Mouse (Mus musculus) intestine, postnatal 0 days (tissue): ENCODE measurements at regions not wholly inside any gene's neighbourhood (a gene's known extent, or its start where the extent isn't known, plus 50 kb on each side); places are given as distances from the start of the nearest gene placed in this dataset.
"Not testable (repeated sequence)": the region's sequence is repeated elsewhere in the genome, so short reads cannot be mapped to it uniquely, and the experiment has no call there.

Experiments used
- ATAC-seq: fragments of 200-750 bp; cut with Nextera tagmentation; 2 replicates; pipeline ENCODE4 v1.8.0; 2017; ENCODE audit warnings: mild to moderate bottlenecking, moderate TSS enrichment, moderate library complexity
- H3K27ac ChIP-seq: fragments of 300-500 bp; sonication (generic); 2 replicates; pipeline ENCODE4 v1.5.1; 2014; ENCODE audit warnings: mild to moderate bottlenecking, low read depth, low read length, moderate library complexity
- H3K27me3 ChIP-seq: fragments of 300-500 bp; sonication (generic); replicated peaks from 2 replicates; pipeline ENCODE4 v1.6.1; 2014; ENCODE audit warnings: low read length, mixed read lengths; ENCODE audit not compliant: control insufficient read depth, insufficient read depth
- H3K36me3 ChIP-seq: fragments of 300-500 bp; sonication (generic); 2 replicates; pipeline ENCODE4 v1.6.1; 2014; ENCODE audit warnings: mild to moderate bottlenecking, moderate library complexity; ENCODE audit not compliant: control insufficient read depth, insufficient read depth
- H3K4me1 ChIP-seq: fragments of 300-500 bp; sonication (generic); replicated peaks from 2 replicates; pipeline ENCODE4 v1.6.1; 2014; ENCODE audit warnings: antibody characterized with exemption, low read length, mixed read lengths; ENCODE audit not compliant: control insufficient read depth, insufficient read depth
- H3K4me2 ChIP-seq: fragments of 300-500 bp; sonication (generic); replicated peaks from 2 replicates; pipeline ENCODE4 v1.6.1; 2014; ENCODE audit warnings: low read depth, mild to moderate bottlenecking, moderate library complexity
- H3K4me3 ChIP-seq: fragments of 300-500 bp; sonication (generic); 2 replicates; pipeline ENCODE4 v1.5.1; 2014; ENCODE audit warnings: low read depth, low read length
- H3K9ac ChIP-seq: fragments of 300-500 bp; sonication (generic); 2 replicates; pipeline ENCODE4 v1.6.1; 2014; ENCODE audit warnings: mild to moderate bottlenecking, low read depth, low read length
- H3K9me3 ChIP-seq: fragments of 300-500 bp; sonication (generic); 2 replicates; pipeline ENCODE4 v1.6.1; 2016; ENCODE audit warnings: mixed run types; ENCODE audit not compliant: control insufficient read depth
- CTCF ChIP-seq: sonication (generic); IDR thresholded peaks from 2 replicates; pipeline ENCODE4 v1.5.1; 2016; ENCODE audit warnings: low read depth, mild to moderate bottlenecking, control low read depth, antibody characterized with exemption, moderate library complexity
- WGBS: fragments of 180-500 bp; shearing (Covaris S2); extraction: QIAGEN DNeasy Blood & Tissue Kit; methylation state at CpG from one replicate; pipeline ENCODE4 v1.1.7; 2014; 5-methylcytosine and 5-hydroxymethylcytosine counted together

- Histone ChIP-seq H3K4me3 (no peak overlapping the region), H3K9me3 (no peaks in the 10 kb centered on the region), H3K36me3 (no peaks in the 10 kb centered on the region), H3K9ac (no peak overlapping the region), H3K27me3 (no peaks in the 10 kb centered on the region), H3K27ac (no peak overlapping the region), H3K4me2 (no peak overlapping the region), H3K4me1 (no peaks in the 10 kb centered on the region)
- 38% methylated on average over 8 of the region's 8 CpGs for WGBS
- no peak for TF ChIP-seq CTCF
- ATAC-seq: no peak
These were observed 374.0 kb upstream of the Nrxn1 start for GRCm38 (mm10) chr17:91466822-91467221.

DNA sequence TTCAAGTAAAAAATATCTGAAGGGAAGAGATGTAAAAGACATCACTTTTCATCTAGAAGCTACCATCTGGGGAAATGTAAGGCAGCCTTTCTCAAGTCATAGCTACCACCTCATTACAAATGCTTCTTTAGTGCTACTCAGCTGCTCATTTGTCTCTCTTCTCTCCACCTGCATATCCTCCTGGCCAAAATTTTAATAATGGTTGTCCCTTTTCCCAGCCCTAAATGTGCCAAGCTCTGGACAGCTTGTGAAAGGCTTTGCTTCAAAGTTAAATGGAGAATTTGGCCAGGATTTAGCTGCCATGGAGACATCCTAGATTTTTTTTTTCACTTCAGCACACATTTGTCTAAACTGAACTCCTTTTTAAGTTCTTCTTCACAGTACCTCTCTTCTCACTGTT lies 358.8 kb upstream of the Nrxn1 start:
- no peak for ATAC-seq
- no peaks in the 10 kb centered on the region for H3K4me1 ChIP-seq
- no peak overlapping the region for H3K4me2 ChIP-seq
- no peaks in the 10 kb centered on the region for H3K27me3 ChIP-seq
- H3K36me3 ChIP-seq: no peaks in the 10 kb centered on the region
- no peak overlapping the region for H3K9ac ChIP-seq
- H3K9me3 ChIP-seq: no peaks in the 10 kb centered on the region
- no peak for TF ChIP-seq CTCF
- H3K27ac ChIP-seq: no peak overlapping the region
- H3K4me3 ChIP-seq: no peak overlapping the region

DNA sequence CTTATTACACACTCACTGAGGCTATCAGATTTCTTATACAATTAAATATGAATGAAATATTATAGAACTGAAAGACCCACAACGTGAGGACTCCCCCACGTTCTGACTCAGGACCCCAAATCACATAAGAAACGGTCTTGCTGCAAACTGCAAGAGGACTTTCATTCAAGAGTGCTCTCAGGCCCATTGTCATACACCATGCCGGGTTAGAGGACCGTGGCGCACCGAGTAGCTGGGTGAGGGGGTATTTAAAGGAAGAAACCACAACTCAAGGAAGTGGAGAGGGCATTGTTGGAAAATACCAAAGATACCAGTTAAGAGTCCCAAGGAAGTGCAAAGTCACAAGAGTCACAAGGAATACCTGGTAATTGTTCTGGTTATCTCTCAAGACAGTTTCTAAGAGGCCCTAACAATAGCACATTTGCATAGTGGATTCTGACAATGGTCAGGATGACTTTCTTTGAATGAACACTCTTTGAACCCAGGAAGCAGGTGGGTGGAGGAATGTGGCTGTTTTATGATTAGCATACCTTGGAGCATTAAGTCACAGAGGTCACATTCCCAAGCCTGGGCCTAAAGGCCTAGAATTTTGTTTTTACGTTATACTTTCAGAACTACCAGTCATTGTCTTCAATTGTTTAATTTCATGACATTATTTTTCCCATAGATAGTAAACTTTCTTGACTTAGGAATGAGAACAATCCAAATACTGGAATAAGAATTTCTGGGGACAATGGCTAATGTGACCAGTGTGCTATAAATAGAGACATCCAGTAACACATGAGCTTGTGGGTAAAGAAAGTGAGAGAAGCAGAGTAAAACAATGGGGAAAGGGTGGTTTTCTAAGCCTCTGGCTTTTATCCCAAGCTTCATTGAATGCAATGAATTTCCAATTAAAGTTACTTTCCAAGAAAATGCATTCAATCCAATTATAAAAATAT lies 339.2 kb upstream of the Nrxn1 start:
- not testable (repeated sequence) for H3K36me3 ChIP-seq, H3K27me3 ChIP-seq, H3K9me3 ChIP-seq, H3K9ac ChIP-seq, H3K4me2 ChIP-seq, H3K27ac ChIP-seq, H3K4me3 ChIP-seq, ATAC-seq, H3K4me1 ChIP-seq
- 88% methylated on average over 8 of the region's 8 CpGs for WGBS

- WGBS: 68% methylated on average over 1 of the region's 1 CpGs
- no peak for ATAC-seq
- Histone ChIP-seq H3K27me3 (no peaks in the 10 kb centered on the region), H3K36me3 (no peaks in the 10 kb centered on the region), H3K9me3 (no peaks in the 10 kb centered on the region), H3K4me2 (no peak overlapping the region), H3K4me3 (no peak overlapping the region), H3K27ac (no peak overlapping the region), H3K9ac (no peak overlapping the region), H3K4me1 (no peaks in the 10 kb centered on the region)
- no peak for TF ChIP-seq CTCF
These were observed 337.5 kb upstream of the Nrxn1 start for GRCm38 (mm10) chr17:91430351-91430750.

DNA sequence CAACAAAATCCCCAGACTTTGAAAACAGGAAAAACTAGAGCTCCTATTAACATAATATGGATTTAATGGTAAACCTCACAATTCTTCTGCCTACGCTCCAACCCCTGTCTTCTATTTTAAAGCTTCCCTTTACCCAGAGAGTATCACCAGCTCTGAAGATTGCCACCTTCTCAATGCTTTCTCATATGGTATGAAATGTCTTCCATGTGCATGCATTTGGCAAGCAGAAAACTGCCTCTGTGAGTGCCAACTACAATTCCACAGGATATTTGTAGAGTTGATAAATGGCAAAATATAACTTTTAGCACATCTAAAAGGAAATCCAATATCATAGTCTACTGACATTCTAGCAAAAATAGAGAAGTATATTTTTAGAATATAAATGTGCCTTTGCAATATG lies 332.2 kb upstream of the Nrxn1 start:
- no peak for ATAC-seq
- 89% methylated on average over 1 of the region's 1 CpGs for WGBS

DNA sequence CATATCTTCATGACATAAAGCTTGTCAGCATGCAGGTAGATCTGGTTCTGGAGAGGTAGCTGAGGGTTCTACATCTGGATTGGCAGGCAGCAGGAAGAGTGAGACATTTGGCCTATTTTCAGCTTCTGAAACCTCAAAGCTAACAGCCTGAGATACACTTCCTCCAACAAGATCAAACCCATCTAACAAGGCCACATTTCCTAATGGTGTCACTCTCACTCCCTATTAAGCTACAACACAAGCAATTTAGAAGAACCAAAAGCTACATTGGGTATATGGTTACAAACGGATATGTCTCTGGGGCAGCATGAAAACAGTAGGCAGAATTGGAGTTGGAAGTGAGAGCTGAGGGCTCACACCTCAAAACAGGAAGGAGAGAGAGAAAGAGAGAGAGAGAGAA lies 325.7 kb upstream of the Nrxn1 start:
- Histone ChIP-seq H3K27ac (no peak overlapping the region), H3K36me3 (no peaks in the 10 kb centered on the region), H3K4me2 (no peak overlapping the region), H3K4me3 (no peak overlapping the region), H3K9ac (no peak overlapping the region), H3K27me3 (no peaks in the 10 kb centered on the region), H3K9me3 (no peaks in the 10 kb centered on the region), H3K4me1 (no peaks in the 10 kb centered on the region)
- WGBS: 80% methylated on average over 1 of the region's 1 CpGs
- no peak for TF ChIP-seq CTCF
- ATAC-seq: no peak

More for the DNA sequence above, 332.2 kb upstream of the Nrxn1 start:
- Histone ChIP-seq H3K4me1 (no peaks in the 10 kb centered on the region), H3K4me3 (no peak overlapping the region), H3K27me3 (no peaks in the 10 kb centered on the region), H3K27ac (no peak overlapping the region), H3K9ac (no peak overlapping the region), H3K9me3 (no peaks in the 10 kb centered on the region), H3K36me3 (no peaks in the 10 kb centered on the region), H3K4me2 (no peak overlapping the region)
- TF ChIP-seq CTCF: no peak
